12 mouse cellular contexts compared by ENCODE assay signal in genomic region chr14:27956801-27957200, GRCm38 (mm10).
A peak's percentile ranks its signal among the peaks of the same experiment; 100 is the strongest.
DNase-seq lines count a peak whose midpoint lies in the region; ATAC-seq lines count a peak whose summit lies in the region.
"Had no signal": no experiment of that assay in that cellular context is flagged by ENCODE, and none has a peak within 500 bp of the region (broad histone marks: within the 10 kb centered on the region; RNA-seq: fewer than 3 reads in every experiment).

No protein-coding gene starts in this region.

- 0 out of 2 replicates have a peak, but pooled peaks cover 3% of the 10 kb centered on the region for H3K9me3 ChIP-seq in kidney, embryonic 14.5 days (ENCODE audit: control insufficient read depth, low read length)
- H3K9me3 ChIP-seq: lung, embryonic 15.5 days had no signal

- no peak overlapping the region for H3K4me3 ChIP-seq in kidney, embryonic 14.5 days (ENCODE audit: low read length)
- H3K4me3 ChIP-seq: lung, embryonic 15.5 days; megakaryocyte, embryonic 14.5 days had no signal

- H3K9ac ChIP-seq in kidney, embryonic 14.5 days (ENCODE audit: low read depth, low read length): no peak overlapping the region
- H3K9ac ChIP-seq: lung, embryonic 15.5 days had no signal

- no peak for ATAC-seq in kidney, embryonic 14.5 days (ENCODE audit: low FRiP score, low TSS enrichment)
- no peak for ATAC-seq in activated CD4-positive, CD25-positive, alpha-beta regulatory T cell, adult 4 months
- ATAC-seq: hindbrain, embryonic 16.5 days had no signal

- H3K36me3 ChIP-seq in kidney, embryonic 14.5 days (ENCODE audit: control insufficient read depth, insufficient read depth, low read length): no peaks in the 10 kb centered on the region
- H3K36me3 ChIP-seq: lung, embryonic 15.5 days had no signal

- peak; percentile 23 for DNase-seq in gastrocnemius, adult 18-20 months (ENCODE audit: low spot score)
- DNase-seq in gastrocnemius, postnatal 4 days (ENCODE audit: low spot score in 2 of 2): no peak
- peak; percentile 13 for DNase-seq in kidney, adult 9 months
- DNase-seq in adrenal gland, postnatal 10 days: peak; percentile 42
- DNase-seq in kidney, postnatal 25 days: peak; percentile 22 to 37
- no peak for DNase-seq in layer of hippocampus, adult 9-10 months (ENCODE audit: low spot score)
- DNase-seq: cerebellum, postnatal 10 days had no signal

- no peaks in the 10 kb centered on the region for H3K4me1 ChIP-seq in kidney, embryonic 14.5 days (ENCODE audit: control insufficient read depth, insufficient read depth, low read length)
- H3K4me1 ChIP-seq: lung, embryonic 15.5 days; megakaryocyte, embryonic 14.5 days had no signal

- 59% methylated on average over 2 of the region's 2 CpGs for WGBS in kidney, embryonic 14.5 days

- no peak overlapping the region for H3K4me2 ChIP-seq in kidney, embryonic 14.5 days (replicated peaks; ENCODE audit: low read depth, low read length)
- H3K4me2 ChIP-seq: lung, embryonic 15.5 days had no signal

- no peaks in the 10 kb centered on the region for H3K27me3 ChIP-seq in kidney, embryonic 14.5 days (ENCODE audit: control insufficient read depth, insufficient read depth, low read length)
- H3K27me3 ChIP-seq: lung, embryonic 15.5 days; megakaryocyte, embryonic 14.5 days had no signal

- no peak overlapping the region for H3K27ac ChIP-seq in kidney, embryonic 14.5 days (ENCODE audit: low read depth, low read length)
- H3K27ac ChIP-seq: lung, embryonic 15.5 days had no signal

Comparison
In these comparisons a context has a peak if more than half of its experiments do, and no peak if none do; other contexts are left out.
1. DNase-seq: peak in gastrocnemius, adult 18-20 months (single experiment), kidney, adult 9 months (single experiment), adrenal gland, postnatal 10 days (single experiment) and kidney, postnatal 25 days (2 of 2); none in gastrocnemius, postnatal 4 days (0 of 2) and layer of hippocampus, adult 9-10 months (single experiment).